Mouse (Mus musculus) heart, embryonic 11.5 days (tissue): Measurements from ENCODE around the gene Prl8a2. TPM values are rescaled to one million over a fixed set of nuclear protein-coding genes. Genes with fewer than 3 reads are reported as not detected.

Experiments
- ATAC-seq: fragments of 200-750 bp; cut with Nextera tagmentation; replicated peaks from 2 replicates; pipeline ENCODE4 v1.8.0; 2017; ENCODE audit warnings: moderate library complexity; ENCODE audit not compliant: insufficient number of reproducible peaks, low FRiP score, low TSS enrichment
- H3K27ac ChIP-seq: fragments of 300-500 bp; sonication (generic); 2 replicates; pipeline ENCODE4 v1.5.1; 2014; ENCODE audit warnings: mild to moderate bottlenecking, low read depth, low read length
- H3K27me3 ChIP-seq: fragments of 300-500 bp; sonication (generic); 2 replicates; pipeline ENCODE4 v1.6.1; 2014; ENCODE audit warnings: mild to moderate bottlenecking, low read length, mixed read lengths; ENCODE audit not compliant: control insufficient read depth, insufficient read depth
- H3K36me3 ChIP-seq: fragments of 300-500 bp; sonication (generic); 2 replicates; pipeline ENCODE4 v1.6.1; 2014; ENCODE audit warnings: mild to moderate bottlenecking, low read length, moderate library complexity, mixed read lengths; ENCODE audit not compliant: control insufficient read depth, insufficient read depth
- H3K4me1 ChIP-seq: fragments of 300-500 bp; sonication (generic); 2 replicates; pipeline ENCODE4 v1.6.1; 2014; ENCODE audit warnings: low read length; ENCODE audit not compliant: control insufficient read depth, insufficient read depth
- H3K4me2 ChIP-seq: fragments of 300-500 bp; sonication (generic); 2 replicates; pipeline ENCODE4 v1.6.1; 2014; ENCODE audit warnings: mild to moderate bottlenecking, moderate library complexity
- H3K4me3 ChIP-seq: fragments of 300-500 bp; sonication (generic); 2 replicates; pipeline ENCODE4 v1.5.1; 2014; ENCODE audit warnings: low read depth, low read length
- H3K9ac ChIP-seq: fragments of 300-500 bp; sonication (generic); 2 replicates; pipeline ENCODE4 v1.6.1; 2014; ENCODE audit warnings: mild to moderate bottlenecking, low read depth, low read length, moderate library complexity
- H3K9me3 ChIP-seq: fragments of 300-500 bp; sonication (generic); replicated peaks from 2 replicates; pipeline ENCODE4 v1.6.1; 2016; ENCODE audit warnings: low read length; ENCODE audit not compliant: control insufficient read depth
- WGBS: fragments of 180-500 bp; shearing (Covaris S2); extraction: QIAGEN DNeasy Blood & Tissue Kit; methylation state at CpG from one replicate; pipeline ENCODE4 v1.1.7; 2014; ENCODE audit not compliant: insufficient replicate concordance; 5-methylcytosine and 5-hydroxymethylcytosine counted together
- polyA plus RNA-seq: library from polyadenylated mRNA; unstranded; fragments of >200 nt; fragmentation: Nextera tagmentation; extraction: Ambion mirVana; gene quantifications from 2 replicates; pipeline ENCODE4 v1.2.1, GENCODE M21; 2014

Prl8a2 gene
- polyA plus RNA-seq = not detected in 2 replicates

GRCm38 (mm10) chr13:27345373-27345772 lies at the start of gene Prl8a2:
Prl8a2 (plus strand) TSS chr13:27345673.
- no peaks in the 10 kb centered on the region for H3K9me3 ChIP-seq
- no peak within 1 kb of the TSS for H3K4me3 ChIP-seq
- H3K27ac ChIP-seq = no peak within 1 kb of the TSS
- H3K36me3 ChIP-seq = no peaks in the 10 kb centered on the region
- no peak for ATAC-seq
- H3K4me1 ChIP-seq = no peaks in the 10 kb centered on the region
- no peaks in the 10 kb centered on the region for H3K27me3 ChIP-seq
- no peak within 1 kb of the TSS for H3K4me2 ChIP-seq
- H3K9ac ChIP-seq = no peak within 1 kb of the TSS
- WGBS = 67% methylated on average over 2 of the region's 2 CpGs

GRCm38 (mm10) chr13:27312334-27313225 lies 32.9 kb upstream of the Prl8a2 start, which contains the start of gene Prl6a1:
Prl6a1 (plus strand) TSS chr13:27312627.
- Histone ChIP-seq H3K27me3 (no peaks in the 10 kb centered on the region), H3K36me3 (no peaks in the 10 kb centered on the region), H3K9me3 (no peaks in the 10 kb centered on the region), H3K27ac (no peak within 1 kb of the TSS), H3K4me3 (no peak within 1 kb of the TSS), H3K9ac (no peak within 1 kb of the TSS), H3K4me1 (no peaks in the 10 kb centered on the region), H3K4me2 (no peak within 1 kb of the TSS)
- WGBS = 84% methylated on average over 7 of the region's 7 CpGs
- ATAC-seq = no peak

DNA sequence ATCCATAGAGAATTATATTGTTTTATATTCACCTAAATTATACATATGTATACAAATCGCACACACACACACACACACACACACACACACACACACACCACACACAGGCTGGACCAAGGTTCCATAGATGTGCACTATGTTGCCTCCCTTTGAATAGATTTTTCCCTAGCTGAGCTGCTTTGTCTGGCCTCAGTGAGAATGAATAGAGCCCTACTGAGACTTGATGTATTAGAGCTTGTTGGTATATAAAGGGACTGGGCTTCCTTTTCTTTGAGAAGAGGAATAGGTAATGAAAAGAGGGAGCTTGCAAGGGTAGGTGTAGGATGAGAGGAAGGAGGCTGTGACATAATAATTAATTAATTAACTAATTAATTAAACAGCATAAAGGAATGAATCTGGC lies 10.5 kb upstream of the Prl8a2 start:
- Histone ChIP-seq H3K27me3 (no peaks in the 10 kb centered on the region), H3K4me3 (no peak overlapping the region), H3K9ac (no peak overlapping the region), H3K27ac (no peak overlapping the region), H3K4me2 (no peak overlapping the region), H3K36me3 (no peaks in the 10 kb centered on the region), H3K9me3 (no peaks in the 10 kb centered on the region), H3K4me1 (no peaks in the 10 kb centered on the region)
- 85% methylated on average over 1 of the region's 1 CpGs for whole genome bisulfite sequencing
- no peak for ATAC-seq

- H3K9me3 ChIP-seq = no peaks in the 10 kb centered on the region
These were observed 2.7 kb upstream of the Prl8a2 start for GRCm38 (mm10) chr13:27342733-27343275.

DNA sequence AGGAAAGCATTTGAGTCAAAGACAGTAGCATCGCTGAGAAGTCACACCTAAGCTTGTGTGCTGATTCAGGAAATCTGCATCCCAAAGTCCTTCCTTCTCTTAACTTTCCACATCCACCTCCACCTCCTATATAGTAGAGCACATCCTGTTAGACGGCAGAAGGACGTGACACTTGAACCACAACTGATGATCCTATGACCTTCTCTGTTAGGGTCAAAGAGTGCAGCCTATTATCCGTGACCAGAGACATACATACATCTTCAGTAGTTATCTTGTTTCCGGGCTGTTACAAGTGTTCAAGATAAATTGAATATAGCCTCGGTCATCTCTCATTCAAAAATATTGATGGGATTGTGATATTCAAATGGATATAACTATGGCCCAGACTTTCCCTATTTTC lies 45.3 kb downstream of the Prl8a2 start, which contains the start of gene Prl2b1:
Gene Prl2b1, minus strand, starts transcription at position 101 of the 400 bp plus-strand sequence.
- Histone ChIP-seq H3K27ac (no peak within 1 kb of the TSS), H3K4me1 (no peaks in the 10 kb centered on the region), H3K4me3 (no peak within 1 kb of the TSS), H3K9me3 (no peaks in the 10 kb centered on the region), H3K36me3 (no peaks in the 10 kb centered on the region), H3K27me3 (no peaks in the 10 kb centered on the region), H3K9ac (no peak within 1 kb of the TSS), H3K4me2 (no peak within 1 kb of the TSS)
- ATAC-seq = no peak
- WGBS = 67% methylated on average over 6 of the region's 6 CpGs

More at GRCm38 (mm10) chr13:27342733-27343275, 2.7 kb upstream of the Prl8a2 start:
- H3K27ac ChIP-seq = no peak overlapping the region; the same call in 1 of the 2 replicates
- H3K4me3 ChIP-seq = no peak overlapping the region
- H3K36me3 ChIP-seq = no peaks in the 10 kb centered on the region
- no peak overlapping the region for H3K9ac ChIP-seq
- H3K4me2 ChIP-seq = no peak overlapping the region
- WGBS = 27% methylated on average over 3 of the region's 3 CpGs
- no peaks in the 10 kb centered on the region for H3K27me3 ChIP-seq
- no peaks in the 10 kb centered on the region for H3K4me1 ChIP-seq
- ATAC-seq = peak; percentile 49; the same call in 1 of the 2 replicates

DNA sequence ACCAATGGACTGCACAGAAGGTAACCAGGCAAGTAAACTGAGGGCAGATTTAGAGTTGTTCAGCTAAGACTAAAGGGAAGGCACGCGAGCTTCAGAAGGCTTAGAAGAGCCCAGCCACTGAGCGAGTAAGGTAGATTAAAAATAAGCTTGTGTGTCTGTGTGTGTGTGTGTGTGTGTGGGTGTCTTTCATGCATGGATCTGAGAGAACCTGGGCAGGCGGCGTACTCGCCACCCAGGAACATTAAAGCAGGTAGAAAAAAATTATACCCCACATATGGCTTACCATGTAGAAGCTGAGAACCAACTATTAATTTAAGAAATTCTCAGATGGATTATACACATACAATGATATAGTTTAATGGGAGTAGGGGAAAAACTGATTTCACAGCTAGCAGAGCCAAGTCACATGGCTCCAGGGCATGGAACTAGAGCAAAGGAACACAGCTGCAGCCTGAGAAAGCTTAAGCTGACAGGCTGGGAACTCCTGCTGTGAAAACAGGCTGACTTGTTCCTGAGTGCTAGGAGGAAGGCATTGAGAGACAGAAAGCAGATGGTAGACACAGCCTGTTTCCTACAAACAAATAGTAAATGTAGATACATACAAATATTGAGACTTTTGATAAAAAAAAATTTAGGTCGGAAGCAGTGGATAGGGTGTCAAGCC lies 53.7 kb downstream of the Prl8a2 start:
- WGBS = 83% methylated on average over 7 of the region's 7 CpGs
- Histone ChIP-seq H3K9me3 (no peaks in the 10 kb centered on the region), H3K4me2 (no peak overlapping the region), H3K4me1 (no peaks in the 10 kb centered on the region), H3K27me3 (no peaks in the 10 kb centered on the region), H3K9ac (no peak overlapping the region), H3K27ac (no peak overlapping the region), H3K36me3 (no peaks in the 10 kb centered on the region), H3K4me3 (no peak overlapping the region)
- no peak for ATAC-seq

Other genes with a start within 250 kb of the Prl8a2 start
- gene Prl3d2, start 224.0 kb upstream of the Prl8a2 start, polyA plus RNA-seq = not detected in 2 replicates
- gene Prl3d3, start 188.9 kb upstream of the Prl8a2 start, polyA plus RNA-seq = not detected in 2 replicates
- not detected in 2 replicates for gene Prl3c1, start 149.0 kb upstream of the Prl8a2 start, polyA plus RNA-seq
- 0.24 and 0.25 TPM in 2 replicates for gene Prl3b1, start 103.8 kb upstream of the Prl8a2 start, polyA plus RNA-seq
- gene Prl3a1, start 86.2 kb upstream of the Prl8a2 start, polyA plus RNA-seq = 0.14 TPM in 1 of 2 replicates, not detected in the other
- gene Prl6a1, start 33.0 kb upstream of the Prl8a2 start, polyA plus RNA-seq = not detected in 2 replicates
- not detected in 2 replicates for gene Prl2b1, start 45.2 kb downstream of the Prl8a2 start, polyA plus RNA-seq
- gene Prl8a6, start 93.0 kb downstream of the Prl8a2 start, polyA plus RNA-seq = not detected in 2 replicates
- gene Prl8a8, start 167.5 kb downstream of the Prl8a2 start, polyA plus RNA-seq = not detected in 2 replicates
- not detected in 2 replicates for gene Prl8a9, start 218.9 kb downstream of the Prl8a2 start, polyA plus RNA-seq
- gene Prl8a1, start 236.5 kb downstream of the Prl8a2 start, polyA plus RNA-seq = not detected in 2 replicates